Mouse (Mus musculus) urinary bladder, adult 18-20 months (tissue): ENCODE data around the gene March1.
"Not testable (repeated sequence)": the region's sequence is repeated elsewhere in the genome, so short reads cannot be mapped to it uniquely, and the experiment has no call there.

Source experiments
- DNase-seq, 2 experiments: peaks; one replicate each; pipeline ENCODE4 v3.0.0; 2022; ENCODE audit warnings: low spot score in 2 of 2, mixed read lengths in 2 of 2

March1 gene

GRCm38 (mm10) chr8:66415234-66415633 is 797.5 kb downstream of the March1 start:
- DNase-seq, result no peak

DNA sequence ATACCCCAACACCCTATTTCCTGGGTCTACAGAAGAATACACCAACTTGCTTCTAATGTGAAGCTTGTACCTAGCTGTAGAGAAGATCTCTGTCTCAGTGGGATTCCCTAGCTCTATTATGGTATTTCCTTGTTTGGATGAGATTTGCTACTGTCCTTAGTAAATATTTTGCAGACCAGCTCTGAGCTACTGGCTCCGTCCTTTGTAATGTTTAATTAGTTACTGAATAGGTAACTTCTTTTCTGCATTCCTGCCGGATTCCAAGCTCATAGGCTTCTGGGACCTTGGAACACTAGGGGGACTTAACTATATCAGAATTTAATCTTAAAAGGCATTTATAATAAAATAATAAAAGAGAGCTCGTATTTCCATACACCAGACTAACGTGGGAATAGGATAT is 799.9 kb downstream of the March1 start:
- not testable (repeated sequence) for DNase-seq

DNA sequence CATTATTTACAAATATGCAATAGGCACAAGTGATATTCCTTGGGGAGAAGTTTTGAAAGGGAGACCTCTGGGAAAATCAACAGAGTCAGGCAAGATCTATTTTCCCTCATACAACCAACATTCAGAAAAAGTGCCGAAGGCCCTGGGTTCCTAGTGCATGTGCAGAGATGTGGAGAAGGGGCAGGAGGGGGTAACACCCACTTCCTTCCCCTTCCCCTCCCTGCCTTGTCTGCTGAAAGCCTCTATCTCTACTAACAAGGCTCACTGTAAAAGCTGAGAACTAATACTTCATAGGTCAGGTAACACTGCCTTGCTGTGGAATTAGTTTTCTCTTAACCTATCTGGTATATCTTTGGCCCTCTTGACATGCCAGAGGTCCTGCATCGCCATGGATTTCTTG is 812.9 kb downstream of the March1 start:
- DNase-seq, result no peak

- no peak for DNase-seq
Measured at GRCm38 (mm10) chr8:66433577-66433976, 815.9 kb downstream of the March1 start.

- no peak for DNase-seq
Measured at GRCm38 (mm10) chr8:66436804-66437203, 819.1 kb downstream of the March1 start.

DNA sequence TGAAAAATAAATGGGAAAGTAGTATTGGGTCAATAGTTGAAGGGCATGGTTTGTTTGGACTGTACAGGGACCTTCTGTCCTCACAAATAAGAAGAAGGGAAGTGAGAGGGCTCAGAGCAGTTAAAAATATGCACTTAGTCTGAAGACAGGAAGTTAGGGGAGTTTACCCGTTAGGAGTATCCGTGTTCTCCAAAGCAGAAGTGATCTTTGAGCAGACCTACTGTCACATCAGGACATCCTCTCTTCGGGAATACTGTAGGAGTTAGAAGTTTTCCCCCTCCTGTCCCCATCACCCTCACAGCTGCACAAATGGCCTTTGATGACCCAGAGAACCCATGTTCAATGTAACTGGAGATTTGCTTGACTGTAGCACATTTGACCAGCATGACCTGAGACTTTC is 820.2 kb downstream of the March1 start:
- DNase-seq, result no peak

DNA sequence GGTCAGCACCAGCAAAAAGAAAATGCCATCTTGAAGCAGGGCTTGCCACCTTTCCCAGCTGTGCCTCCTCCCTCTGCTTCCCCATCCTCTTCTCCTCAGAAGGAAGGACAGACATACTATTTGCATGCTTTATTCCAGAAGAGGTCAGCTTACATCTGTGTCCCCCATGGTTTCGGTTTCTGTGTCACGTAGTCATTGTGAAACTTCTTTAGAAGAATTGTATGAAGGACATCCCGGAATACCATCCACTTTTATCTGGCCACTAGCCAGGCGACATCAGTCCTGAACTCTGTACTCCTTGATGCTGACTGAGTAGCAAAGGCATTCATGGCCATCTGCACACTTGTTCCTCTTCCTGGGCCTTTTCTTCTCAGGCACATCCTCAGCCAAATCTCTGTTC is 820.8 kb downstream of the March1 start:
- no peak for DNase-seq

DNA sequence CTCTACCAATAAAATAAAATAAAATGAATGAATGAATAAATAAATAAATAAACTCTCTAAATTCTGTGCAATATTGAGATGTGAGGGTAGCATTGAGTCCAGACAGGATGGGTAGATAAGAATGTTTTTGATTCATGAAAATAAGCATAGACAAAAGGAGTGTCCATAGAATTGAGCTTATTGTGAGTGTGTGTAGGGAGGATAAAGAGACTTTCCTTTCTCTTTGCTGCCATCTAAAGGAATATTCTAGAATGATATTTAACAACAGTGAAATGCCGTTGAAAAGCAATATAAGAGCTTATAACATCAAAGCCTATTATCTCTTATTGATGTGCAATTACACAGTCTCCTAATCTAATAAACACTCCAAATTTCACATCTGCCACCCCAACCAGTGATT is 823.4 kb downstream of the March1 start:
- no peak for DNase-seq

- no peak for DNase-seq
Measured at GRCm38 (mm10) chr8:66442778-66443177, 825.1 kb downstream of the March1 start.

- no peak for DNase-seq
Measured at GRCm38 (mm10) chr8:66444141-66444540, 826.4 kb downstream of the March1 start.

DNA sequence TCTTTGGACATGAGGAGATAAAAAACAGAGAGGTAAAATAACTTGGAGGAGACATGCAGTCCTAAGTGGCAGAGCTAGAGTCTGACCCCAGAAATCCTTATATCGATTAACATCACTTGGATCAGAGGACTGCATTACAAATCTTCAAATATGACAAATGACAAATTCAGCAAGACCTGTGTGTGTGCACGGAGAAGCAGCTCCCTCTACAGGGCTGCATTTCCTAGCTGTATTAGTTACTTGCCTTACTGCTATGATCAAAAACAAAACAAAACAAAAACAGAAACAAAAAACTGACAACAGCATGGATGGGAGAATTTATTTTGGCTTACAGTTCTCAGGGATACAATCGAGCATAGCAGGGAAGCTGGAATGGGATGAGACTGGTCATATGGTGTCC is 827.7 kb downstream of the March1 start:
- DNase-seq, result no peak

GRCm38 (mm10) chr8:66450691-66451090 is 833.0 kb downstream of the March1 start:
- DNase-seq, result peak in 1 of 2 experiments; percentile 25

DNA sequence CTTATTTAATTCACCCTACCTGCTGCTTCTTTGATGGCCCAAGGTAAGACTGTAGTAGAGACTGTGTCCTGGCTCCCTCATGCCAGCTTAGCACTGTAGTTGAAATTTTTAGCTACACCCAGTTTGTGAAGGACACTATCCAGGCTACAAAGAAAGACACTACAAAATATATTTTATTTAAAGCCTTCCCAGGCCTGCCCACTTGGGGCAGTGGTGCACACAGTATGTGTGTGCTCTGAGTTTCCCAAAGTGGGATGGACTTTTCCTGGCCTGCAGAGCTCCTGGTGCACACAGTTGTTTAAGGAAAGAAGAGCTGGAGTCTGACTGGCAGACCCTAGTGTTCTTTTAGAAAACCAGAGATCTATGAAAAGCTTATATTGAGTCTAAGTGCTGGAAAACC is 839.4 kb downstream of the March1 start:
- DNase-seq, result no peak

- DNase-seq, result no peak
Measured at GRCm38 (mm10) chr8:66469821-66470220, 852.1 kb downstream of the March1 start.

GRCm38 (mm10) chr8:66476880-66477279 is 859.2 kb downstream of the March1 start:
- DNase-seq, result no peak

- peak; percentile 49 to 78 for DNase-seq
Measured at GRCm38 (mm10) chr8:66486084-66486763, 868.5 kb downstream of the March1 start, which contains the start of gene Tma16. Tma16 (minus strand) TSS chr8:66486530.

DNA sequence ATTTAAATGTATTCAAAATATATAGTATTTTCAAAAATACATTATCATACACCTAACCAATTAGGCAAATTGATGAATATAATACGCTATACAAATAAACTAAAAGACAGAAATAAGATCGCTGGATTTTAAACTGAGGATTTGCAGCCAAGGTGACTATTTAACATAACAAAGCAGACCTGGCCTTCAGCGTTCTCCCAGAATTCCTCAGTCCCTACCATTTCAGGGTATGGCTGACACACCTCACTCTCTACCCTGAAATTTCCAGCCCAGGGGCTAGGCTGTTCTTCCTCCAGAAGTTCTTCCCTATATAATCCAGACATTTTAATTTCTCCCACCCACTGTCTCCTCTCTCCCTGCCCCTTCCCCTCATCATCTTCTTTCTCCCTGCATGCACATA is 870.9 kb downstream of the March1 start:
- no peak for DNase-seq

GRCm38 (mm10) chr8:66490624-66491023 is 872.9 kb downstream of the March1 start:
- DNase-seq, result no peak

GRCm38 (mm10) chr8:66494496-66494895 is 876.8 kb downstream of the March1 start:
- DNase-seq, result no peak

- peak; percentile 31 to 60 for DNase-seq
Measured at GRCm38 (mm10) chr8:66495726-66496125, 878.0 kb downstream of the March1 start.

- DNase-seq, result no peak
Measured at GRCm38 (mm10) chr8:66496998-66497577, 879.4 kb downstream of the March1 start.

GRCm38 (mm10) chr8:66503381-66503780 is 885.7 kb downstream of the March1 start:
- DNase-seq, result no peak

DNA sequence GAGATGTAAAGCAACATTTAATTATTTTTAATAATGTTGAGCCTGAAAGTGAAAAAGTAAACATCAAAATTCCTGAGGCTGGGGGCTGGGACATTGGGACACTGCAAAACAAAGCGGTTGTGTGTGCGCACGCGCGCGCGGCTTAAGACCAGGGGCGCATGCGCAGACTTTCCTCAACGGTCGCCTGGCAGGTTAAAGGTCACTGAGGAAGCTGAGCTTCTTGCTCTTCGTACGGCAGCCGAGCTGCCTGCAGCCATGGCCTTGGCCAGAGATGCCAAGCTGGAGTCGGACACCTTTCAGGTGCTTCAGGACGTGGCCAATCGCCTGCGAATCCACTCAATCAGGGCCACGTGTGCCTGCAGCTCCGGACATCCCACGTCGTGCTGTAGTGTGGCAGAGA is 893.8 kb downstream of the March1 start, which contains the start of gene Tktl2:
Gene Tktl2, plus strand, starts transcription at position 220 of the 400 bp plus-strand sequence.
- DNase-seq, result no peak
